Mouse (Mus musculus): ENCODE results near the gene Mslnl. TPM values are rescaled to one million over a fixed set of nuclear protein-coding genes. Genes with fewer than 3 reads are reported as not detected.
A peak's percentile ranks its signal among the peaks of the same experiment; 100 is the strongest.

Gene Mslnl
- 0.27 and 0.58 TPM in 2 replicates for total RNA-seq (2012; rRNA removed)

- no peak within 1 kb of the TSS for H3K4me3 ChIP-seq (ENCODE audit: insufficient read depth in 1 of 2, low read depth in 1 of 2, low read length in 2 of 2, poor library complexity in 1 of 2, severe bottlenecking in 1 of 2)
- H3K36me3 ChIP-seq (ENCODE audit: control insufficient read depth, insufficient read depth, low read length, poor library complexity, severe bottlenecking), result no peaks in the 10 kb centered on the region
- no peaks in the 10 kb centered on the region for H3K9me3 ChIP-seq (ENCODE audit: control insufficient read depth, insufficient read depth, low read depth, low read length)
- no peak for TF ChIP-seq CHD2 (IDR thresholded peaks at IDR 0.05; ENCODE audit: low read depth, low read length)
- no peak for TF ChIP-seq MAFK (IDR thresholded peaks at IDR 0.05; ENCODE audit: insufficient read depth, low read depth, low read length)
- TF ChIP-seq ZNF384 (IDR thresholded peaks at IDR 0.05; ENCODE audit: low read depth, low read length), result no peak
- no peak for TF ChIP-seq ZC3H11A (IDR thresholded peaks at IDR 0.05; ENCODE audit: borderline replicate concordance, low read depth, low read length)
- TF ChIP-seq HCFC1 (IDR thresholded peaks at IDR 0.05; ENCODE audit: borderline replicate concordance, insufficient read depth, low read length), result no peak
- DNase-seq (ENCODE audit: low read depth, low spot score), result no peak
- H3K4me1 ChIP-seq (ENCODE audit: control insufficient read depth in 2 of 2, insufficient read depth in 2 of 2, low read length in 2 of 2, poor library complexity in 1 of 2), result 0 out of 4 replicates have a peak, but pooled peaks cover 0 to 2% of the 10 kb centered on the region in 2 experiments
- H3K9ac ChIP-seq (ENCODE audit: insufficient read depth, low read depth, low read length, poor library complexity, severe bottlenecking), result no peak within 1 kb of the TSS
- H3K27ac ChIP-seq (ENCODE audit: insufficient read depth, low read depth, low read length, poor library complexity, severe bottlenecking), result no peak within 1 kb of the TSS
- in situ Hi-C loops (cut with MboI; ENCODE audit: low sequenced_read_pairs in 2 of 2, unreplicated experiment in 2 of 2), result no loop called here
Measured at GRCm38 (mm10) chr17:25735745-25736144, at the start of gene Mslnl. Gene Mslnl (plus strand): TSS chr17:25736042.

GRCm38 (mm10) chr17:25686323-25686722, 49.5 kb upstream of the Mslnl start:
- H3K9ac ChIP-seq (ENCODE audit: insufficient read depth, low read depth, low read length, poor library complexity, severe bottlenecking), result no peak overlapping the region
- in situ Hi-C loops (cut with MboI; ENCODE audit: low sequenced_read_pairs in 2 of 2, unreplicated experiment in 2 of 2), result no loop called here
- H3K27ac ChIP-seq (ENCODE audit: insufficient read depth, low read depth, low read length, poor library complexity, severe bottlenecking), result no peak overlapping the region
- no peaks in the 10 kb centered on the region for H3K4me1 ChIP-seq (ENCODE audit: control insufficient read depth in 2 of 2, insufficient read depth in 2 of 2, low read length in 2 of 2, poor library complexity in 1 of 2)
- no peak for TF ChIP-seq ZNF384 (IDR thresholded peaks at IDR 0.05; ENCODE audit: low read depth, low read length)
- DNase-seq (ENCODE audit: low read depth, low spot score), result no peak
- H3K9me3 ChIP-seq (ENCODE audit: control insufficient read depth, insufficient read depth, low read depth, low read length), result no peaks in the 10 kb centered on the region
- H3K36me3 ChIP-seq (ENCODE audit: control insufficient read depth, insufficient read depth, low read length, poor library complexity, severe bottlenecking), result no peaks in the 10 kb centered on the region
- no peak overlapping the region for H3K4me3 ChIP-seq (ENCODE audit: insufficient read depth in 1 of 2, low read depth in 1 of 2, low read length in 2 of 2, poor library complexity in 1 of 2, severe bottlenecking in 1 of 2)

- no peak overlapping the region for H3K27ac ChIP-seq (ENCODE audit: insufficient read depth, low read depth, low read length, poor library complexity, severe bottlenecking)
- H3K4me3 ChIP-seq (ENCODE audit: insufficient read depth in 1 of 2, low read depth in 1 of 2, low read length in 2 of 2, poor library complexity in 1 of 2, severe bottlenecking in 1 of 2), result no peak overlapping the region
- in situ Hi-C loops (cut with MboI; ENCODE audit: low sequenced_read_pairs in 2 of 2, unreplicated experiment in 2 of 2), result no loop called here
- no peak overlapping the region for H3K9ac ChIP-seq (ENCODE audit: insufficient read depth, low read depth, low read length, poor library complexity, severe bottlenecking)
- no peaks in the 10 kb centered on the region for H3K9me3 ChIP-seq (ENCODE audit: control insufficient read depth, insufficient read depth, low read depth, low read length)
- no peaks in the 10 kb centered on the region for H3K36me3 ChIP-seq (ENCODE audit: control insufficient read depth, insufficient read depth, low read length, poor library complexity, severe bottlenecking)
- H3K4me1 ChIP-seq (ENCODE audit: control insufficient read depth in 2 of 2, insufficient read depth in 2 of 2, low read length in 2 of 2, poor library complexity in 1 of 2), result no peaks in the 10 kb centered on the region
- TF ChIP-seq MAFK (IDR thresholded peaks at IDR 0.05; ENCODE audit: insufficient read depth, low read depth, low read length) (no peak), ZC3H11A (IDR thresholded peaks at IDR 0.05; ENCODE audit: borderline replicate concordance, low read depth, low read length) (no peak), CHD2 (IDR thresholded peaks at IDR 0.05; ENCODE audit: low read depth, low read length) (no peak), ZNF384 (IDR thresholded peaks at IDR 0.05; ENCODE audit: low read depth, low read length) (no peak), HCFC1 (IDR thresholded peaks at IDR 0.05; ENCODE audit: borderline replicate concordance, insufficient read depth, low read length) (no peak)
- DNase-seq (ENCODE audit: low read depth, low spot score), result no peak
Measured at GRCm38 (mm10) chr17:25688922-25689321, 46.9 kb upstream of the Mslnl start.

GRCm38 (mm10) chr17:25696263-25696662, 39.6 kb upstream of the Mslnl start:
- in situ Hi-C loops (cut with MboI; ENCODE audit: low sequenced_read_pairs in 2 of 2, unreplicated experiment in 2 of 2), result loop anchor here in 1 of 2 experiments (10.0 kb wide), 1 partner anchor 221 kb away; no protein-coding TSS in a partner anchor

GRCm38 (mm10) chr17:25698446-25698845, 37.4 kb upstream of the Mslnl start:
- Histone ChIP-seq H3K9me3 (ENCODE audit: control insufficient read depth, insufficient read depth, low read depth, low read length) (no peaks in the 10 kb centered on the region), H3K36me3 (ENCODE audit: control insufficient read depth, insufficient read depth, low read length, poor library complexity, severe bottlenecking) (no peaks in the 10 kb centered on the region), H3K9ac (ENCODE audit: insufficient read depth, low read depth, low read length, poor library complexity, severe bottlenecking) (no peak overlapping the region), H3K27ac (ENCODE audit: insufficient read depth, low read depth, low read length, poor library complexity, severe bottlenecking) (no peak overlapping the region), H3K4me3 (ENCODE audit: insufficient read depth in 1 of 2, low read depth in 1 of 2, low read length in 2 of 2, poor library complexity in 1 of 2, severe bottlenecking in 1 of 2) (no peak overlapping the region), H3K4me1 (ENCODE audit: control insufficient read depth in 2 of 2, insufficient read depth in 2 of 2, low read length in 2 of 2, poor library complexity in 1 of 2) (no peaks in the 10 kb centered on the region)
- peak; percentile 81 for DNase-seq (ENCODE audit: low read depth, low spot score)
- TF ChIP-seq MAFK (IDR thresholded peaks at IDR 0.05; ENCODE audit: insufficient read depth, low read depth, low read length), result no peak
- peak; percentile 91 for TF ChIP-seq ZC3H11A (IDR thresholded peaks at IDR 0.05; ENCODE audit: borderline replicate concordance, low read depth, low read length)
- in situ Hi-C loops (cut with MboI; ENCODE audit: low sequenced_read_pairs in 2 of 2, unreplicated experiment in 2 of 2), result loop anchor here in 1 of 2 experiments (10.0 kb wide), 1 partner anchor 224 kb away; no protein-coding TSS in a partner anchor

More at GRCm38 (mm10) chr17:25696263-25696662, 39.6 kb upstream of the Mslnl start:
- no peak overlapping the region for H3K27ac ChIP-seq (ENCODE audit: insufficient read depth, low read depth, low read length, poor library complexity, severe bottlenecking)
- no peak for DNase-seq (ENCODE audit: low read depth, low spot score)
- no peaks in the 10 kb centered on the region for H3K36me3 ChIP-seq (ENCODE audit: control insufficient read depth, insufficient read depth, low read length, poor library complexity, severe bottlenecking)
- H3K9ac ChIP-seq (ENCODE audit: insufficient read depth, low read depth, low read length, poor library complexity, severe bottlenecking), result no peak overlapping the region
- H3K9me3 ChIP-seq (ENCODE audit: control insufficient read depth, insufficient read depth, low read depth, low read length), result no peaks in the 10 kb centered on the region
- TF ChIP-seq ZC3H11A (IDR thresholded peaks at IDR 0.05; ENCODE audit: borderline replicate concordance, low read depth, low read length) (no peak), ZNF384 (IDR thresholded peaks at IDR 0.05; ENCODE audit: low read depth, low read length) (no peak)
- H3K4me1 ChIP-seq (ENCODE audit: control insufficient read depth in 2 of 2, insufficient read depth in 2 of 2, low read length in 2 of 2, poor library complexity in 1 of 2), result no peaks in the 10 kb centered on the region
- H3K4me3 ChIP-seq (ENCODE audit: insufficient read depth in 1 of 2, low read depth in 1 of 2, low read length in 2 of 2, poor library complexity in 1 of 2, severe bottlenecking in 1 of 2), result no peak overlapping the region
